ENCODE assay signal across 9 mouse cellular contexts in genomic region chr11:31838442-31839083, GRCm38 (mm10). TPM values are rescaled to one million over a fixed set of nuclear protein-coding genes. Genes with fewer than 3 reads are reported as not detected.
DNase-seq lines count a peak whose midpoint lies in the region; ATAC-seq lines count a peak whose summit lies in the region.
"Had no signal": no experiment of that assay in that cellular context is flagged by ENCODE, and none has a peak within 500 bp of the region (broad histone marks: within the 10 kb centered on the region; RNA-seq: fewer than 3 reads in every experiment).

No protein-coding gene starts in this region.

- H3K4me3 ChIP-seq in heart, embryonic 12.5 days = no peak overlapping the region
- no peak overlapping the region for H3K4me3 ChIP-seq in kidney, embryonic 15.5 days (replicated peaks)
- no peak overlapping the region for H3K4me3 ChIP-seq in liver, embryonic 16.5 days (ENCODE audit: low read depth, low read length)
- H3K4me3 ChIP-seq: embryonic facial prominence, embryonic 12.5 days had no signal

- no peaks in the 10 kb centered on the region for H3K9me3 ChIP-seq in heart, embryonic 12.5 days (replicated peaks)
- H3K9me3 ChIP-seq in kidney, embryonic 15.5 days (replicated peaks) = no peaks in the 10 kb centered on the region
- H3K9me3 ChIP-seq in liver, embryonic 16.5 days (replicated peaks; ENCODE audit: control insufficient read depth, low read length) = no peaks in the 10 kb centered on the region
- H3K9me3 ChIP-seq: embryonic facial prominence, embryonic 12.5 days had no signal

- DNase-seq in left cerebral cortex, adult 18-20 months (ENCODE audit: low spot score in 2 of 2) = peak; percentile 55 to 57
- no peak for DNase-seq in left cerebral cortex, adult 11 months (ENCODE audit: low spot score)
- peak; percentile 59 for DNase-seq in ovary, postnatal 14 days (ENCODE audit: low spot score)
- DNase-seq in embryo, embryonic 10 days (ENCODE audit: low spot score) = no peak

- no peak overlapping the region for H3K4me2 ChIP-seq in heart, embryonic 12.5 days
- H3K4me2 ChIP-seq in kidney, embryonic 15.5 days = no peak overlapping the region
- H3K4me2 ChIP-seq in liver, embryonic 16.5 days (ENCODE audit: low read depth, low read length) = no peak overlapping the region
- H3K4me2 ChIP-seq: embryonic facial prominence, embryonic 12.5 days had no signal

- peaks cover 38% of the 10 kb centered on the region for H3K4me1 ChIP-seq in heart, embryonic 12.5 days (replicated peaks)
- H3K4me1 ChIP-seq in kidney, embryonic 15.5 days = peaks cover 15% of the 10 kb centered on the region
- peaks cover 70% of the 10 kb centered on the region for H3K4me1 ChIP-seq in liver, embryonic 16.5 days (ENCODE audit: control insufficient read depth, low read depth, low read length)

- peak; percentile 45 for ATAC-seq in common myeloid progenitor, adult 5-6 weeks (replicated peaks; ENCODE audit: low read depth, poor library complexity, severe bottlenecking)
- peak; percentile 73 for ATAC-seq in heart, embryonic 12.5 days (ENCODE audit: insufficient number of reproducible peaks, low FRiP score)
- peak; percentile 88 for ATAC-seq in kidney, embryonic 15.5 days (replicated peaks; ENCODE audit: low FRiP score)
- peak; percentile 30; the same call in 1 of the 2 replicates for ATAC-seq in liver, embryonic 16.5 days (ENCODE audit: low read depth)

- H3K27me3 ChIP-seq in heart, embryonic 12.5 days (replicated peaks) = no peaks in the 10 kb centered on the region
- H3K27me3 ChIP-seq in kidney, embryonic 15.5 days = no peaks in the 10 kb centered on the region
- no peaks in the 10 kb centered on the region for H3K27me3 ChIP-seq in liver, embryonic 16.5 days (ENCODE audit: control insufficient read depth, insufficient read depth, low read depth, low read length)
- H3K27me3 ChIP-seq: embryonic facial prominence, embryonic 12.5 days had no signal

- 39% methylated on average over 7 of the region's 7 CpGs for WGBS in heart, embryonic 12.5 days
- WGBS in kidney, embryonic 15.5 days = 33% methylated on average over 7 of the region's 7 CpGs
- 60% methylated on average over 7 of the region's 7 CpGs for WGBS in liver, embryonic 16.5 days (ENCODE audit: insufficient replicate concordance)

- no peak overlapping the region for H3K9ac ChIP-seq in heart, embryonic 12.5 days
- no peak overlapping the region for H3K9ac ChIP-seq in kidney, embryonic 15.5 days
- peak overlapping the region; percentile 9; the same call in 1 of the 2 replicates for H3K9ac ChIP-seq in liver, embryonic 16.5 days (ENCODE audit: low read depth, low read length)
- H3K9ac ChIP-seq: embryonic facial prominence, embryonic 12.5 days had no signal

- peak overlapping the region; percentile 59 for H3K27ac ChIP-seq in heart, embryonic 12.5 days (ENCODE audit: poor library complexity, severe bottlenecking)
- H3K27ac ChIP-seq in kidney, embryonic 15.5 days = peak overlapping the region; percentile 54; the same call in 1 of the 2 replicates
- H3K27ac ChIP-seq in liver, embryonic 16.5 days (ENCODE audit: low read length) = peak overlapping the region; percentile 29
- H3K27ac ChIP-seq: embryonic facial prominence, embryonic 12.5 days had no signal

- no peaks in the 10 kb centered on the region for H3K36me3 ChIP-seq in heart, embryonic 12.5 days
- H3K36me3 ChIP-seq in kidney, embryonic 15.5 days = no peaks in the 10 kb centered on the region
- H3K36me3 ChIP-seq in liver, embryonic 16.5 days (ENCODE audit: control insufficient read depth, insufficient read depth) = no peaks in the 10 kb centered on the region
- H3K36me3 ChIP-seq: embryonic facial prominence, embryonic 12.5 days had no signal

RNA-seq across cellular contexts. Expression of gene Cpeb4, which starts 33.4 kb away (rescaled TPM):
- 100 to 1,000 TPM; 145 to 152 TPM for total RNA-seq in left cerebral cortex, adult 18-20 months (2021)
- total RNA-seq in common myeloid progenitor, adult 5-6 weeks (2017) = 8.2 TPM in 2 replicates
- polyA plus RNA-seq in heart, embryonic 12.5 days (2016; fragmentation: Nextera tagmentation; extraction: Ambion mirVana) = 13.6 and 16.0 TPM in 2 replicates
- 3.6 and 3.9 TPM in 2 replicates for polyA plus RNA-seq in kidney, embryonic 15.5 days (2015; fragmentation: Nextera tagmentation; extraction: Ambion mirVana)
- 20.8 and 21.0 TPM in 2 replicates for polyA plus RNA-seq in liver, embryonic 16.5 days (2015; fragmentation: Nextera tagmentation; extraction: Ambion mirVana)

Comparison
In these comparisons a context has a peak if more than half of its experiments do, and no peak if none do; other contexts are left out.
1. DNase-seq: peak in left cerebral cortex, adult 18-20 months (2 of 2) and ovary, postnatal 14 days (single experiment); none in left cerebral cortex, adult 11 months (single experiment) and embryo, embryonic 10 days (single experiment).
2. ATAC-seq: peak in every context shown above with its lines; median percentile 88 in kidney, embryonic 15.5 days; 73 in heart, embryonic 12.5 days; 45 in common myeloid progenitor, adult 5-6 weeks; 30 in liver, embryonic 16.5 days.
3. Peak in every context shown above with its lines, with median percentiles within 50 percentile points of each other: H3K27ac ChIP-seq.